Mouse (Mus musculus): ENCODE data around the gene Dnah8. TPM values are rescaled to one million over a fixed set of nuclear protein-coding genes. Genes with fewer than 3 reads are reported as not detected.
A peak's percentile ranks its signal among the peaks of the same experiment; 100 is the strongest.

Gene Dnah8
- total and polyA plus RNA-seq, 3 experiments = 15.4 to 143 (median 19.5) TPM

DNA sequence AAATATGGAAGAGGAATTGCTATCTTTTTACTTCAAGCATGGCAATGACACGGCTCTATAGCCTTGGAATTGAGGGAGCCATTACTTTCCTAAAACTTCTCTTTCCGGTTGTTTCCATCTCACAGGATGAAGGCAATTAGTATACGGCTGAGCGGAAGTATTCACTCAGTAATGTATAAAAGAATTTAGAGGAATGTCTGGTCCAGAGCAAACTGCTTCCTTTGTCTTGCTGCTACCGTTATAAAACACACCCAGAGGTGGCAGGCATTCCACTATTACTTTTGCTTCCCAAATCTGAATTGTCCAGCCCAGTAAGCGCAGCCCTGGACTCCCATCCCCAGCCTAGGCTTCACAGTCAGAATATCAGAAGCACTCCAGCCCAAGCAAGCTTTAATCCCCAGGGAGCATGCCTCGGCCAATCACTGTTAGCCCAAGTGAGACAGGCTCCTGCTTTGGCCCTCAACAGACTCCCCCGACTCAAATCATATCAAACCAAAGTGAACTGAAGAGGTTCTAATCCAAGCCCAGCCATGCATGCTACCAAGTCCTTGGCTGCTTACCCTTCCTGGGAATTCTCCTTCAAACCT, 16.2 kb upstream of the Dnah8 start:
- TF ChIP-seq ELF1 (IDR thresholded peaks at IDR 0.05; ENCODE audit: low read depth, low read length) (no peak), UBTF (IDR thresholded peaks at IDR 0.05; ENCODE audit: borderline replicate concordance, insufficient read depth, low read depth, low read length) (no peak), POLR2AphosphoS2 (IDR thresholded peaks at IDR 0.05; ENCODE audit: low read length) (no peak), JUND (IDR thresholded peaks at IDR 0.05; ENCODE audit: low read depth, low read length) (no peak), BHLHE40 (IDR thresholded peaks at IDR 0.05; ENCODE audit: borderline replicate concordance, low read depth, low read length) (no peak)
- Histone ChIP-seq H3K4me1 (ENCODE audit: control insufficient read depth in 1 of 2, insufficient read depth in 2 of 2, low read length in 2 of 2) (peaks cover 19 to 26% of the 10 kb centered on the region in 2 experiments), H3K36me3 (ENCODE audit: control insufficient read depth in 1 of 2, insufficient read depth in 2 of 2, low read length in 2 of 2) (peaks cover 14 to 34% of the 10 kb centered on the region in 2 experiments), H3K27me3 (ENCODE audit: control insufficient read depth in 1 of 2, insufficient read depth in 2 of 2, low read length in 2 of 2) (no peaks in the 10 kb centered on the region), H3K27ac (ENCODE audit: control insufficient read depth, low read depth, low read length) (no peak overlapping the region), H3K4me3 (ENCODE audit: control insufficient read depth in 1 of 2, insufficient read depth in 1 of 2, low read depth in 2 of 2, low read length in 2 of 2) (no peak overlapping the region), H3K9me3 (replicated peaks; ENCODE audit: insufficient read depth, low read length) (no peaks in the 10 kb centered on the region), H3K79me2 (ENCODE audit: control insufficient read depth, insufficient read depth, low read length, poor library complexity) (peaks cover 56% of the 10 kb centered on the region), H3K9ac (ENCODE audit: control insufficient read depth, low read depth, low read length, poor library complexity, severe bottlenecking) (no peak overlapping the region)
- no peak for DNase-seq (ENCODE audit: low read depth, low spot score)

- peaks cover 56% of the 10 kb centered on the region for H3K79me2 ChIP-seq (ENCODE audit: control insufficient read depth, insufficient read depth, low read length, poor library complexity)
- H3K9ac ChIP-seq (ENCODE audit: control insufficient read depth, low read depth, low read length, poor library complexity, severe bottlenecking) = peak overlapping the region; percentile 53
- peaks cover 6 to 46% of the 10 kb centered on the region in 2 experiments; a peak in 3 of 4 replicates for H3K36me3 ChIP-seq (ENCODE audit: control insufficient read depth in 1 of 2, insufficient read depth in 2 of 2, low read length in 2 of 2)
- peak; percentile 99 for DNase-seq (ENCODE audit: low read depth, low spot score)
- H3K27ac ChIP-seq (ENCODE audit: control insufficient read depth, low read depth, low read length) = peak overlapping the region; percentile 89
- no peaks in the 10 kb centered on the region for H3K27me3 ChIP-seq (ENCODE audit: control insufficient read depth in 1 of 2, insufficient read depth in 2 of 2, low read length in 2 of 2)
- no peaks in the 10 kb centered on the region for H3K9me3 ChIP-seq (replicated peaks; ENCODE audit: insufficient read depth, low read length)
- peak overlapping the region; percentile 50 to 59 for H3K4me3 ChIP-seq (ENCODE audit: control insufficient read depth in 1 of 2, insufficient read depth in 1 of 2, low read depth in 2 of 2, low read length in 2 of 2)
- peaks cover 29% of the 10 kb centered on the region in 2 experiments for H3K4me1 ChIP-seq (ENCODE audit: control insufficient read depth in 1 of 2, insufficient read depth in 2 of 2, low read length in 2 of 2)
- TF ChIP-seq POLR2AphosphoS5 (IDR thresholded peaks at IDR 0.05; ENCODE audit: borderline replicate concordance, low read depth, low read length) = no peak
- no peak for TF ChIP-seq NRF1 (IDR thresholded peaks at IDR 0.05; ENCODE audit: insufficient read depth, low read depth, low read length, poor library complexity, severe bottlenecking)
- peak; percentile 49; the same call in 1 of the 2 replicates for TF ChIP-seq GATA1 (IDR thresholded peaks at IDR 0.05; ENCODE audit: low read depth, low read length)
- peak; percentile 74 for TF ChIP-seq TBP (IDR thresholded peaks at IDR 0.05; ENCODE audit: low read depth, low read length)
- peak; percentile 88 for TF ChIP-seq TAL1 (IDR thresholded peaks at IDR 0.05; ENCODE audit: low read length)
Measured at GRCm38 (mm10) chr17:30609305-30609979, 14.7 kb upstream of the Dnah8 start.

- TF ChIP-seq SIN3A (IDR thresholded peaks at IDR 0.05; ENCODE audit: low read length) = no peak
- TF ChIP-seq TBP (IDR thresholded peaks at IDR 0.05; ENCODE audit: low read depth, low read length) = peak; percentile 96
- TF ChIP-seq POLR2AphosphoS5 (IDR thresholded peaks at IDR 0.05; ENCODE audit: borderline replicate concordance, low read depth, low read length) = no peak; the same call in 1 of the 2 replicates
- TF ChIP-seq POLR2A (IDR thresholded peaks at IDR 0.05; ENCODE audit: control insufficient read depth in 1 of 2, insufficient read depth in 1 of 2, low read depth in 1 of 2, low read length in 2 of 2, poor library complexity in 1 of 2) = peak in 1 of 2 experiments; percentile 93; a peak in 2 of 4 replicates
- TF ChIP-seq GATA1 (IDR thresholded peaks at IDR 0.05; ENCODE audit: low read depth, low read length) = peak; percentile 86
- TF ChIP-seq JUND (IDR thresholded peaks at IDR 0.05; ENCODE audit: low read depth, low read length) = no peak
- Histone ChIP-seq H3K9ac (ENCODE audit: control insufficient read depth, low read depth, low read length, poor library complexity, severe bottlenecking) (peak overlapping the region; percentile 53), H3K27ac (ENCODE audit: control insufficient read depth, low read depth, low read length) (peak overlapping the region; percentile 89), H3K36me3 (ENCODE audit: control insufficient read depth in 1 of 2, insufficient read depth in 2 of 2, low read length in 2 of 2) (peaks cover 6 to 49% of the 10 kb centered on the region in 2 experiments; a peak in 3 of 4 replicates), H3K79me2 (ENCODE audit: control insufficient read depth, insufficient read depth, low read length, poor library complexity) (peaks cover 53% of the 10 kb centered on the region), H3K9me3 (replicated peaks; ENCODE audit: insufficient read depth, low read length) (no peaks in the 10 kb centered on the region), H3K4me1 (ENCODE audit: control insufficient read depth in 1 of 2, insufficient read depth in 2 of 2, low read length in 2 of 2) (peaks cover 29 to 33% of the 10 kb centered on the region in 2 experiments), H3K27me3 (ENCODE audit: control insufficient read depth in 1 of 2, insufficient read depth in 2 of 2, low read length in 2 of 2) (no peaks in the 10 kb centered on the region), H3K4me3 (ENCODE audit: control insufficient read depth in 1 of 2, insufficient read depth in 1 of 2, low read depth in 2 of 2, low read length in 2 of 2) (peak overlapping the region; percentile 59 to 96)
- DNase-seq (ENCODE audit: low read depth, low spot score) = peak; percentile 99
Measured at GRCm38 (mm10) chr17:30609980-30610307, 14.2 kb upstream of the Dnah8 start.

Data from MEL (cell line).